8 mouse cellular contexts compared by ENCODE assay signal in the genomic region with DNA sequence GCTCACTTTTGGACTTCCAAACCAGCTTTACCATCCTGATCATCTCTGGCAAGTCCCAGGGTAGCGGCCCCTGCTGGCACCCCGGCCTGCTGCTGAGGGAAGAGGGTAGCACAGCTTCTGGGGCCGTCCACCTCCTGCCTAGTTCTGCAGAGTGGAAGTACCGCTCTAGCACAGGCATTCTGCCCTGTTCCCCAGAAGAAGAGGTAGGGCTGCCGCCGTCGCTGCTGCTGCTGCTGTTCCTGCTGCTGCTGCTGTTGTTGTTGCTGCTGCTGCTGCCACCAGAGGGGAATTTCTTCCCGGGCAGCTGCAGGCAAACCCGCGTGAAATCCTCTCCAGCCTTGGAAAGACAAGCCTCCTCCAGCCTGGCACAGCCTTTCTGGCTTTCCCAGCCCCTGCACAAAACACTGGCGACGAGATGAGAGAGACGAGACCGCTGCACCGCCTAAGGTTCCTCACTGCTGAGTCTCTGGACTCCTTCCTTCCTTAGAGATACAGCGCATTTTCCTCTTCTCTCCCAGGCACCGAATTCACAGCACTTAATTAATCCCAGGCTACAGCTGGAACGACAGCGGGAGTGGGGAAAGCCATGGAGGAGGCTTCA.
DNase-seq lines count a peak whose midpoint lies in the region; ATAC-seq and TF ChIP-seq lines count a peak whose summit lies in the region.

No protein-coding gene starts in this region.

- peak; percentile 80 for DNase-seq in brain, embryonic 14.5 days (ENCODE audit: low read depth)
- DNase-seq in gastrocnemius, postnatal 10 days: peak; percentile 36
- DNase-seq in intestine, embryonic 14.5 days (ENCODE audit: low spot score): peak; percentile 72
- peak; percentile 31 to 44 for DNase-seq in left cerebral cortex, postnatal 14 days (ENCODE audit: low spot score in 2 of 2)
- DNase-seq in lung, postnatal 36 days: peak; percentile 60
- peak; percentile 67 for DNase-seq in retina, embryonic 14.5 days (ENCODE audit: low spot score)
- DNase-seq in T-cell, adult 2 months (ENCODE audit: low spot score): no peak

- TF ChIP-seq POLR2A in brain, embryonic 14.5 days (IDR thresholded peaks at IDR 0.05; ENCODE audit: borderline replicate concordance, extremely low read depth, insufficient read depth, insufficient read length, poor library complexity, severe bottlenecking): no peak

- peak overlapping the region; percentile 75 for H3K4me2 ChIP-seq in intestine, embryonic 14.5 days (ENCODE audit: low read length)

- H3K36me3 ChIP-seq in E14TG2a.4 (ENCODE audit: insufficient read depth, low read length): no peaks in the 10 kb centered on the region
- H3K36me3 ChIP-seq in intestine, embryonic 14.5 days (ENCODE audit: control insufficient read depth, insufficient read depth, low read length): no peaks in the 10 kb centered on the region

- 4% methylated on average over 19 of the region's 19 CpGs for WGBS in intestine, embryonic 14.5 days

- H3K9me3 ChIP-seq in E14TG2a.4 (ENCODE audit: low read length): no peaks in the 10 kb centered on the region
- no peaks in the 10 kb centered on the region for H3K9me3 ChIP-seq in intestine, embryonic 14.5 days (ENCODE audit: control insufficient read depth, low read length)

- TF ChIP-seq CTCF in E14TG2a.4 (conservative IDR thresholded peaks at IDR 0.05; ENCODE audit: low read length): no peak
- 0 out of 2 replicates have a peak, but pooled peaks have one; percentile 13 for TF ChIP-seq CTCF in brain, embryonic 14.5 days (IDR thresholded peaks at IDR 0.05; ENCODE audit: borderline replicate concordance, extremely low read depth, insufficient read depth, insufficient read length)

- H3K27me3 ChIP-seq in E14TG2a.4 (ENCODE audit: insufficient read depth, low read length): peaks cover 26% of the 10 kb centered on the region
- H3K27me3 ChIP-seq in intestine, embryonic 14.5 days (replicated peaks; ENCODE audit: control insufficient read depth, insufficient read depth, low read length): no peaks in the 10 kb centered on the region

- peak overlapping the region; percentile 23 for H3K9ac ChIP-seq in intestine, embryonic 14.5 days (ENCODE audit: low read length)

- peak overlapping the region; percentile 64 for H3K4me3 ChIP-seq in E14TG2a.4 (replicated peaks; ENCODE audit: low read length)
- peak overlapping the region; percentile 31 for H3K4me3 ChIP-seq in intestine, embryonic 14.5 days (ENCODE audit: low read depth, low read length)

- intact Hi-C loops in left cerebral cortex, postnatal 14 days (cut with DNase I): no loop called here

- peak overlapping the region; percentile 62; the same call in 1 of the 2 replicates for H3K27ac ChIP-seq in intestine, embryonic 14.5 days (ENCODE audit: low read depth)

- ATAC-seq in intestine, embryonic 14.5 days (replicated peaks; ENCODE audit: low FRiP score, low TSS enrichment, low read depth): no peak

- peaks cover 22% of the 10 kb centered on the region for H3K4me1 ChIP-seq in E14TG2a.4 (replicated peaks; ENCODE audit: low read depth, low read length)
- peaks cover 16% of the 10 kb centered on the region for H3K4me1 ChIP-seq in intestine, embryonic 14.5 days (replicated peaks; ENCODE audit: control insufficient read depth, insufficient read depth, low read length)
